Mouse (Mus musculus) myocyte (in vitro differentiated cells): ENCODE results near the gene Gatad2b. TPM values are rescaled to one million over a fixed set of nuclear protein-coding genes. Genes with fewer than 3 reads are reported as not detected.
"Not testable (repeated sequence)": the region's sequence is repeated elsewhere in the genome, so short reads cannot be mapped to it uniquely, and the experiment has no call there.

Experiments
- H3K27me3 ChIP-seq: one replicate; pipeline ENCODE4 v1.6.1; 2011; ENCODE audit not compliant: control insufficient read depth, insufficient read depth, insufficient read length
- H3K36me3 ChIP-seq: one replicate; pipeline ENCODE4 v1.6.1; 2011; ENCODE audit not compliant: control insufficient read depth, insufficient read depth
- H3K4me2 ChIP-seq: one replicate; pipeline ENCODE4 v1.6.1; 2011; ENCODE audit warnings: low read depth, control low read depth
- H3K4me3 ChIP-seq: one replicate; pipeline ENCODE4 v1.5.1; 2011; ENCODE audit warnings: mild to moderate bottlenecking, control low read depth, moderate library complexity
- H3K79me2 ChIP-seq: one replicate; pipeline ENCODE4 v1.6.1; 2011; ENCODE audit not compliant: control insufficient read depth, insufficient read depth
- H3ac ChIP-seq: one replicate; pipeline ENCODE4 v1.6.1; 2011; ENCODE audit not compliant: control insufficient read depth, insufficient read length
- CEBPB ChIP-seq: IDR thresholded peaks from 2 replicates; pipeline ENCODE4 v1.6.1; 2011; ENCODE audit warnings: mild to moderate bottlenecking, moderate library complexity; ENCODE audit not compliant: poor library complexity, insufficient read depth, severe bottlenecking
- E2F4 ChIP-seq: IDR thresholded peaks from one replicate; pipeline ENCODE4 v1.6.1; 2011; ENCODE audit warnings: mild to moderate bottlenecking, control low read depth, moderate library complexity; ENCODE audit not compliant: insufficient read depth
- MAX ChIP-seq: IDR thresholded peaks from one replicate; pipeline ENCODE4 v1.6.1; 2011; ENCODE audit warnings: low read depth, mild to moderate bottlenecking, control low read depth
- MYOD1 ChIP-seq, 3 experiments: IDR thresholded peaks; one replicate each; pipeline ENCODE4 v1.6.1; 2011; ENCODE audit warnings: control low read depth in 2 of 3, low read depth in 2 of 3, mild to moderate bottlenecking in 2 of 3, moderate library complexity in 1 of 3; ENCODE audit not compliant: insufficient read length in 2 of 3, control insufficient read depth in 1 of 3
- MYOG ChIP-seq, 3 experiments: IDR thresholded peaks; one replicate each; pipeline ENCODE4 v1.6.1; 2011; ENCODE audit warnings: control low read depth in 2 of 3, low read depth in 2 of 3, mild to moderate bottlenecking in 2 of 3; ENCODE audit not compliant: insufficient read length in 2 of 3, control insufficient read depth in 1 of 3, insufficient read depth in 1 of 3
- POLR2A ChIP-seq: IDR thresholded peaks from one replicate; pipeline ENCODE4 v1.6.1; 2011; ENCODE audit warnings: low read depth, mild to moderate bottlenecking, control low read depth, moderate library complexity; ENCODE audit not compliant: insufficient read length
- POLR2AphosphoS2 ChIP-seq: IDR thresholded peaks from one replicate; pipeline ENCODE4 v1.6.1; 2011; ENCODE audit warnings: low read depth, control low read depth; ENCODE audit not compliant: insufficient read length
- REST ChIP-seq: IDR thresholded peaks from one replicate; pipeline ENCODE4 v1.6.1; 2011; ENCODE audit warnings: mild to moderate bottlenecking, control low read depth, moderate library complexity; ENCODE audit not compliant: insufficient read depth, insufficient read length
- SRF ChIP-seq: IDR thresholded peaks from one replicate; pipeline ENCODE4 v1.6.1; 2011; ENCODE audit warnings: low read depth; ENCODE audit not compliant: control insufficient read depth, insufficient read length
- TCF12 ChIP-seq: IDR thresholded peaks from one replicate; pipeline ENCODE4 v1.6.1; 2011; ENCODE audit warnings: mild to moderate bottlenecking, control low read depth; ENCODE audit not compliant: poor library complexity, insufficient read depth, severe bottlenecking
- TCF3 ChIP-seq: IDR thresholded peaks from one replicate; pipeline ENCODE4 v1.6.1; 2011; ENCODE audit warnings: low read depth, control low read depth; ENCODE audit not compliant: insufficient read length
- USF1 ChIP-seq: IDR thresholded peaks from one replicate; pipeline ENCODE4 v1.6.1; 2011; ENCODE audit warnings: low read depth, mild to moderate bottlenecking, control low read depth, moderate library complexity
- polyA plus RNA-seq: library from polyadenylated mRNA; unstranded; fragments of >200 nt; fragmentation: generic; extraction: Trizol; gene quantifications from one replicate; pipeline ENCODE4 v1.2.1, GENCODE M21; 2012; ENCODE audit warnings: missing spikeins

The Gatad2b gene
- polyA plus RNA-seq, 1 experiment = 14.7 TPM

DNA sequence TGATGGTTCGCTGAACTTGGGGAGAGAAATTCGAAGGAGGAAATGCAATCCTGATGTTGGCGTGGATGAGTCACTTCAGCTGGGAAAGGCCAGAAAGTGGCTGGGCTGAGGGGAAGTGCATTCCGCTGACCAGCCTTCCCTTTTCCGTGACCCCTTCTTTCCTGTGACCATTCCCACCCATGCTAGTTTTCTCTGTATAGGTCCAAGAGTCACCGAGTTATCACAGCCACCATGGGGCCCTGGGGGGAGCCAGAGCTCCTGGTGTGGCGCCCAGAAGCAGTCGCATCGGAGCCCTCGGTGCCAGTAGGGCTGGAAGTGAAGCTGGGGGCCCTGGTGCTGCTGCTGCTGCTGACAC, 44.3 kb upstream of the Gatad2b start:
- Histone ChIP-seq H3K4me3 (peak overlapping the region; percentile 85), H3K36me3 (peaks cover 9% of the 10 kb centered on the region), H3K79me2 (peaks cover 13% of the 10 kb centered on the region), H3K4me2 (peak overlapping the region; percentile 73), H3K27me3 (no peaks in the 10 kb centered on the region), H3ac (peak overlapping the region; percentile 7)
- TF ChIP-seq SRF = no peak
- TF ChIP-seq TCF12 = no peak
- peak; percentile 15 for TF ChIP-seq POLR2AphosphoS2
- TF ChIP-seq MYOG (IDR thresholded peaks at IDR 0.05; ENCODE audit: control insufficient read depth in 1 of 3, insufficient read depth in 1 of 3, insufficient read length in 2 of 3, low read depth in 2 of 3) = no peak

GRCm38 (mm10) chr3:90250791-90251190, 42.2 kb upstream of the Gatad2b start:
- Histone ChIP-seq H3K4me2 (no peak overlapping the region), H3K36me3 (peaks cover 9% of the 10 kb centered on the region), H3ac (no peak overlapping the region)

GRCm38 (mm10) chr3:90251731-90252226, 41.2 kb upstream of the Gatad2b start:
- peaks cover 36% of the 10 kb centered on the region for H3K79me2 ChIP-seq
- not testable (repeated sequence) for H3ac ChIP-seq, H3K36me3 ChIP-seq, H3K4me3 ChIP-seq, H3K4me2 ChIP-seq, H3K27me3 ChIP-seq

More at GRCm38 (mm10) chr3:90250791-90251190, 42.2 kb upstream of the Gatad2b start:
- TF ChIP-seq REST (no peak), TCF12 (no peak), MAX (no peak), E2F4 (no peak), POLR2AphosphoS2 (no peak)
- no peak overlapping the region for H3K4me3 ChIP-seq
- H3K27me3 ChIP-seq = no peaks in the 10 kb centered on the region
- peaks cover 26% of the 10 kb centered on the region for H3K79me2 ChIP-seq

- not testable (repeated sequence) for H3K4me2 ChIP-seq, H3ac ChIP-seq, H3K4me3 ChIP-seq, H3K27me3 ChIP-seq
- H3K79me2 ChIP-seq = peaks cover 42% of the 10 kb centered on the region
- H3K36me3 ChIP-seq = peaks cover 13% of the 10 kb centered on the region
These were observed 40.3 kb upstream of the Gatad2b start for GRCm38 (mm10) chr3:90252659-90253058.

DNA sequence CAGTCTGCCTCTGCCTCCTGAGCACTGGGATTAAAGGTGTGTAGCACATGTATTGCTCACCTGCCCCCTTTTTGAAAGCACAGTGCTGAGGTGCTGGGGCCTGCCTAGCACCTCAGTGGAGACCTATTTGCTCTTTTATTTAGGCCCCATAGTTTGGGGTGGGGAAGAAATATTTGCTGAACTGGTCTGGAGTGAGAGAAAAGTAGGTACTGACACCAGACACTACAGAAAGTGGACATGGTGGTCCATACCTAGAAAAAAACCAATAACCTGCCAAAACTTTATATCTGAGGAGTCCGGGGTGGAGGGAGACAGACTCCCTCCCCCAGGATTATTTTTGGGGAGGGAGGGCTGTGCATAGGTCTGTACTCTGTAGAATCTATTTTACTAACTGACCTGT, 39.8 kb upstream of the Gatad2b start:
- H3ac ChIP-seq, H3K27me3 ChIP-seq: not testable (repeated sequence)
- Histone ChIP-seq H3K4me3 (peak overlapping the region; percentile 83), H3K79me2 (peaks cover 46% of the 10 kb centered on the region), H3K4me2 (peak overlapping the region; percentile 65), H3K36me3 (peaks cover 15% of the 10 kb centered on the region)

- peak within 1 kb of the TSS; percentile 87 for H3ac ChIP-seq
- TF ChIP-seq MYOG (IDR thresholded peaks at IDR 0.05; ENCODE audit: control insufficient read depth in 1 of 3, insufficient read depth in 1 of 3, insufficient read length in 2 of 3, low read depth in 2 of 3) (peak in 1 of 3 experiments; percentile 9), TCF12 (no peak), POLR2AphosphoS2 (peak; percentile 78)
- peaks cover 42% of the 10 kb centered on the region for H3K79me2 ChIP-seq
- H3K4me3 ChIP-seq = peak within 1 kb of the TSS; percentile 83
- H3K36me3 ChIP-seq = peaks cover 18% of the 10 kb centered on the region
- no peaks in the 10 kb centered on the region for H3K27me3 ChIP-seq
- peak within 1 kb of the TSS; percentile 81 for H3K4me2 ChIP-seq
These were observed 39.1 kb upstream of the Gatad2b start, which contains the start of gene Crtc2 for GRCm38 (mm10) chr3:90253653-90254418. Gene Crtc2 (plus strand): TSS chr3:90254163.

GRCm38 (mm10) chr3:90254419-90255193, 38.4 kb upstream of the Gatad2b start:
- Histone ChIP-seq H3K79me2 (peaks cover 41% of the 10 kb centered on the region), H3K27me3 (no peaks in the 10 kb centered on the region), H3K4me2 (peak overlapping the region; percentile 81), H3ac (peak overlapping the region; percentile 87), H3K4me3 (peak overlapping the region; percentile 83), H3K36me3 (peaks cover 24% of the 10 kb centered on the region)
- TF ChIP-seq E2F4 (no peak), POLR2AphosphoS2 (no peak), MAX (no peak), SRF (no peak), MYOG (IDR thresholded peaks at IDR 0.05; ENCODE audit: control insufficient read depth in 1 of 3, insufficient read depth in 1 of 3, insufficient read length in 2 of 3, low read depth in 2 of 3) (no peak), REST (no peak), TCF12 (no peak), TCF3 (no peak), POLR2A (no peak), MYOD1 (IDR thresholded peaks at IDR 0.05; ENCODE audit: control insufficient read depth in 1 of 3, insufficient read length in 2 of 3, low read depth in 2 of 3) (no peak), CEBPB (no peak), USF1 (no peak)
